Mouse (Mus musculus) thymus, postnatal 36 days (tissue): ENCODE results near the gene Prr3.
"Not testable (repeated sequence)": the region's sequence is repeated elsewhere in the genome, so short reads cannot be mapped to it uniquely, and the experiment has no call there.

Experiments used
- DNase-seq, 2 experiments: peaks; one replicate each; pipeline ENCODE4 v3.0.0; 2022; ENCODE audit warnings: mixed read lengths in 2 of 2

Gene Prr3

DNA sequence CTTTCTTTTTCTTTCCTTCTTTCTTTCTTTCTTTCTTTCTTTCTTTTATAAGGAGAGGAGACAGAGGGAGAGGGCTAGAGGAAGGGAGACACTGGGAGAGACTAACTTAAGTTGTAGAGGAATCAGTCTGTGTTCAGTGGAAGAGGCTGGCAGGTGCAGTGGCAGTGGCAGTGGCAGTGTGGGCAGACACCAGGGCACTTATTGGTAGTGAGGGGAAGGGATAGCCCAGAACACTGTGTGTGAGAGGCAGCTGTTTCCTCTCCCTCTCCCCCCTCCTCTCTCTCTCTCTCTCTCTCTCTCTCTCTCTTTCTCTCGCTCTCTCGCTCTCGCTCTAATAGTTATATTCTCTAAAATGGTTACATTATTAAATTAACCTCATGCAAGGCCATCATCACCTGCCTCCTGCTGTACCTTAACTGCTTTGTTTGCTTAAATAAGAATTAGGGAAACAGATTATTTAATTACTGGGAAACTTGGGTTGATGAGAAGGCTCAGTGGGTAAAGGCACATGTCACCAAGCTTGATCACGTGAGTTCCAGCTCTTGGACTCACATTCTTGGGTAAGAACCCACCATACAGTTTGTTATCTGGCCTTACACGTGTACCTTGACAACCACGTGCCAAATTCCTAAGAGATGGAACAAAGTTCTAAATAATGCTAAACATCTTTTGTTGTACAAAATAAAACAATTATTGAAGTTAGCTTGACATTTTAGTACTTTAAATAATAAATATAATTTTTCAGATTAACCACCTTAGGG lies 18.7 kb upstream of the Prr3 start:
- peak; percentile 32 to 57 for DNase-seq

DNA sequence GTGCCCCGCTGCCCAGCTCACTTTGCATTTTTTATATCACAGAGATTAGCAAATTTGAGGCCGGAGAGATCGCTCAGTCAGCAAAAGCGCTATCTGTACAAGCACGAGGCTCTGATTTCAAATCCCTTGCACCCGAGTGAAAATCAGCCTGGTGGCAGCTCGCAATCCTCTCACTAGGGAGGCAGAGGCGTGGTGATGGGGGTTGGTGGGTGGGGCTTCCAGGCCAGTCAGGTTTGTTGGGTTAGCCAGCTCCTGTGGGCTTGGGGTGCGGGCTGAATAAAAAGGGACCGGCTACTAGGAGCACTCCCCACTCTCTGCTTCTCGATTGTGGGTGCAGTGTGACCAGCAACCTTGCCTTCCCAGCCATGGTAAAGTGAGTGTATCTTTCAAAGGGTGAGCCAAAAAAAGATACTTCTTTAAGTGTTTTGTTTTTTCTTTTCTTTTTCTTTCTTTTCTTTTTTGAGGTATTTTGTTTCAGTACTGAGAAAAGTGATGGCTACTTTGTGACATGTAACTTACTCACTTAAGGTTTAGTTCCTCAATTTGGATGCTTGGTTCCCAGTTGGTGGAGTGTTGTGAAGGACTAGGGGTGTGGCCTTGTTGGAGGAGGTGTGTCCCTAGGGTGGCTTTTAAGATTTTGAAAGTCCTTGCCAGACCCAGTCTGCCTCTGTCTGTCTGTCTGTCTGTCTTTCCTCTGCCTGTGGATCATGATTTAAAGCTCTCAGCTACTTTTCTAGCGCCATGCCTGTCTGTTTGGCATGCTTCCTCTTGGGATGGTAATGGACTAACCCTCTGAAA lies 17.9 kb upstream of the Prr3 start:
- peak; percentile 57 to 68 for DNase-seq

GRCm38 (mm10) chr17:35996949-35997348 lies 16.9 kb upstream of the Prr3 start:
- DNase-seq = peak; percentile 94 to 98

- DNase-seq = no peak
Measured at GRCm38 (mm10) chr17:35994879-35995240, 14.8 kb upstream of the Prr3 start.

GRCm38 (mm10) chr17:35994175-35994878 lies 14.3 kb upstream of the Prr3 start:
- peak; percentile 75 to 79 for DNase-seq

DNA sequence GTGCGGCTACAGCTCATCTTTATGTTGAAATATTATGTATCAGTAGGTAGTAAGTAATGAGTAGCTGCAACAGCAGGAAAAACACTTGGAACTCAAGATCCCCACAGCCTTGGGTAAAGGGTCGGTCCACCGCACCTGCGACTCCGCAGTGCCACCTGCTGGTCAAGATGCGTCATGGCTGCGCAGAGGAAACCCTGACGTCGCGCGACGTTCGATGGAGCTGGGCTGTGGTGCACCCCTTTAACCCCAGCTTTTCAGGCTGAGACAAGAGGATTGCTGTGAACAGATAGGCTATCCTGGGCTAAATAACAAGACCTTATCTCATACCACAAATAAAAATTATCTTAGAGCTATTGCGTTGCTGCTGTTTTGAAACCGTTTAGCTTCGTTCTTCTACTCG lies 13.6 kb upstream of the Prr3 start:
- DNase-seq = peak; percentile 78 to 79

DNA sequence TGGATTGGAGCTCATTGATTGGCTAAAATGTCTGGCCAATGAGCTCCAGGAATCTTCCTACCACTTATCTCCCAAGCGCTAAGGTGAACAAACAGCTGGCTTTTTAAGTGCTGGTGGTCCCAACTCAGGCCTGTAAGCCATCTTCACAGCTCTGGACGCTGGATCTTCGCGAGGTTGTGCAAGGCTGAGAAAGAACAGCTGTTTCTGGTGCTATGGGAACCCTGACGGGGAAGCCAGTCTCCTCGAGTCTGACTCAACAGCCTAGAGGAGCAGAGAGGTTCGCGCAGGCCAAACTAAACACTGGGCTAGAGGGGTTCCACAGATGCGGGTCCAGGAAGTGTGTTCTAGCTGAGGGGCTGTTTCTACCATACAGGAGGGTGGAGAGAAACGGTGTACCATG lies 11.7 kb upstream of the Prr3 start:
- DNase-seq = no peak

DNA sequence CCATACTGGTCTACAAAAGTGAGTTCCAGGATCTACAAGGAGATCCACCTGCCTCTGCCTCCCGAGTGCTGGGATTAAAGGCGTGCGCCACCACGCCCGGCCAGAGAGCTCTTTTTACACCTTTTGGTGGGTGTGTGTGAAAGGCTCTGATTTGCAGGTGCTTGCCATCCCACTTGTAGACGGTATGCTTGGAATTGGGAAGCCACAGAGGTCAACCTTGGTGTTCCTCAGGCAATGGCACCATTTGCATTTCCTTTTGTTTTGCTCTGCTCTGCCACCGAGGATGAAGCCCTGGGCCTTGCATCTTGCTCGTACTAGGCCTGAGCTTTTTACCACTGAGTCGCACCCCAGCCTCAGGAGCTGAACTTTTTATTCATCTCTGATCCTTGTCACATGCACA lies 1.7 kb upstream of the Prr3 start:
- DNase-seq = no peak

DNA sequence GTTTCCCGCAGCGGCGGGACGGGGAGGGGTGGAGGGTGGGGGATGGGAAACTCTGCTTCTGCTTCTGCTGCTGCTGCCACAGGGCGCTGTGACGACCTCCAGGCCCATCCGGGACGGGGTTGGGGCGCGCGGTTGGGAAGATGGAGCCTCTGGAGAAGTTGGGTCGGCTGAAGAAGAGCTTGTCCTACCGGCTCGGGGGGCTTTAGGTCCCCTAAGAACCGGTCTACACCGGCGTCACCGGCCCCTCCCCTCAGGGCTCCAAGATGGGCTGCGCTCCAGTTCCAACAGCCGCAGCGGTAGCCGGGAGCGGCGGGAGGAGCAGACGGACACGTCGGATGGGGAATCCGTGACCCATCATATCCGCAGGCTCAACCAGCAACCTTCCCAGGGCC lies 323 bp upstream of the Prr3 start:
- no peak for DNase-seq

- peak; percentile 78 to 81 for DNase-seq
Measured at GRCm38 (mm10) chr17:35978811-35979400, 1.1 kb downstream of the Prr3 start.

GRCm38 (mm10) chr17:35972131-35972530 lies 7.9 kb downstream of the Prr3 start:
- DNase-seq = no peak

- peak; percentile 98 to 99 for DNase-seq
Measured at GRCm38 (mm10) chr17:35969418-35970389, 10.3 kb downstream of the Prr3 start, which contains the start of gene Abcf1. TSS of gene Abcf1 (minus strand) at chr17:35969761.

- no peak for DNase-seq
Measured at GRCm38 (mm10) chr17:35967621-35968020, 12.4 kb downstream of the Prr3 start.

- DNase-seq = no peak
Measured at GRCm38 (mm10) chr17:35963279-35963678, 16.8 kb downstream of the Prr3 start.

DNA sequence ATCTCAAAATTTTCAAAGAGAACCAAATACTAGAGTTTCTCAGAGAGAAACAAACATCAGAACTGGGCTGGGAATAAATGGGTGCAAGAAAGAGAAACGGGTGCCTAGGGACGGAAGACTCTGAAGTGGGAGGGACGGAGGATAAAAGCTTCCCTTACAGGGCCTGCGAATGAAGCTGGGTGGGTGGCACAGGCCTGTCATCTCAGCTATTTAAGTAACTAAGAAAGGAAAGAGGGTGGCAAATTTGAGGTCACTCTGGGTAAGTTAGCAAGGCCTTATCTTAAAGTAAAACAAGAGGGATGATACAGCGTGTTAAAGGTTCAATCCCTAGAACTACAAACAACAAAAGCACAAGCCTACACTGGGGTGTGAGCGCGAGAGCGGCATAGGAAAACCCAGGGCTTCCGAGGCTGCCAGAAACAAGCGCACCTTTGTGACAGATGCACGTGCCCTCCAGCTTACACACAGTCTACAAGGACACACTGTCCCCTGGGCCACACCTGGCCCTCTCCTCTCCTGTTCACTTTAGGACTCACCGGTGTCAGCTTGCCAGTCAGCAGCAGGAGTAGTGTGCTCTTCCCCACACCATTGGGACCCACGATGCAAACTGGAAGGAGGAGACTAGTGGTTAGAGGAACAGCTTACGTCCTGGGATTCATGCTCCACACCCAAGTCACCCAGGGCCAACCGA lies 21.4 kb downstream of the Prr3 start:
- no peak for DNase-seq

DNA sequence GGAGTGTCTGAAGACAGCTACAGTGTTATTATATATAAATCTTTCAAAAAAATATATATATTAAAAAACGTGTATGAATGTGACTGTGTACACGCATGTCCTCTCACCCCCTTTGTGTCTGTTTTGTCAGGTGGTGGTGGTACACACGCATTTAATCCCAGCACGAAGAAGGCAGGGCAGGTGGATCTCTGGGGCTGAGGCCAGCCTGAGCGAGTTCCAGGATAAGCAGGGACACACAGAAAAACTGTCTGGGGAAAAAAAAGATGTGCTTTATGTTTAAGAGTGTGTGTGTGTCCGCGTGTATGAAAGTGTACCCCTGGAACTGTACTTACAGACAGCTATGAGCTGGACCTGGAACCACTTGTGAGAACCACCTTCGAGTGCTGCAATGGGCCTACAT lies 25.4 kb downstream of the Prr3 start:
- no peak for DNase-seq

- DNase-seq = not testable (repeated sequence)
Measured at GRCm38 (mm10) chr17:35952559-35952958, 27.5 kb downstream of the Prr3 start.

DNA sequence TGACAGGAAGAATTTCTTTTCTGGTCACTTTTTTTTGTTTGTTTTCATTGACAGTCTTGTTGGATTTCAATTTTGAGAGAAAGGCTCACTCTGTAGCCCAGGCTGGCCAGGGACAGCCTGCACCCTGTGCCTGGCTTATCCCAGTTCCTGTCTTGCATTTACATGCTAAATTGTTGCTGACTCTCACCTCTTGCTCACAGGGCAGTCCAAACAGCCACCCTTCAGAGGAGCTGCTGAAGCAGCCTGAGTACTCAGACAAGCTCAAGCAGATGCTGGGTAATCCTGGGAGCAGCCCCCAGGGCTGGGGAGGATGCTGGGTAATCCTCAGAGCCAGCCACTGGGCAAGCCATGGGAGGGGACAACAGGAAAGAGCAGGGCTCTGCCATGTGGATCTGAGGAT lies 29.1 kb downstream of the Prr3 start:
- not testable (repeated sequence) for DNase-seq

GRCm38 (mm10) chr17:35939941-35940340 lies 40.1 kb downstream of the Prr3 start:
- DNase-seq = no peak

DNA sequence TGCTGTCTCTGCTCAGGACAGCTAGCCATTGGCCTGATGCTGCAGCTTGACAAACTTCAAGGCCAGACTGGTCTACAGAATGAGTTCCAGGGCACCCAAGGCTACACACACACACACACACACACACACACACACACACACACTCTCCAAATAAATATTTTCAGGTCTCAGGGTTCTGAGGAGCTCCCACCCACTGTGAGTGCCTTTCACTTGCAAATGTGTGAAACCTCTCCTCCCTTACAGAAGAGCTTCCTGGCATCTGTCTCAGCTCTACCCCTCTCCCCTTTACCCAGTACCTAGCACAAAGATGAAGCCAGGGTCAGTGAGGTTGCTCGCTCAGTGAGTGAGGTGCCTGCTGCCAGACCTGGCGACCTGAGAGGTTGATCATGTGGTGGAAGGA lies 40.9 kb downstream of the Prr3 start:
- no peak for DNase-seq

DNA sequence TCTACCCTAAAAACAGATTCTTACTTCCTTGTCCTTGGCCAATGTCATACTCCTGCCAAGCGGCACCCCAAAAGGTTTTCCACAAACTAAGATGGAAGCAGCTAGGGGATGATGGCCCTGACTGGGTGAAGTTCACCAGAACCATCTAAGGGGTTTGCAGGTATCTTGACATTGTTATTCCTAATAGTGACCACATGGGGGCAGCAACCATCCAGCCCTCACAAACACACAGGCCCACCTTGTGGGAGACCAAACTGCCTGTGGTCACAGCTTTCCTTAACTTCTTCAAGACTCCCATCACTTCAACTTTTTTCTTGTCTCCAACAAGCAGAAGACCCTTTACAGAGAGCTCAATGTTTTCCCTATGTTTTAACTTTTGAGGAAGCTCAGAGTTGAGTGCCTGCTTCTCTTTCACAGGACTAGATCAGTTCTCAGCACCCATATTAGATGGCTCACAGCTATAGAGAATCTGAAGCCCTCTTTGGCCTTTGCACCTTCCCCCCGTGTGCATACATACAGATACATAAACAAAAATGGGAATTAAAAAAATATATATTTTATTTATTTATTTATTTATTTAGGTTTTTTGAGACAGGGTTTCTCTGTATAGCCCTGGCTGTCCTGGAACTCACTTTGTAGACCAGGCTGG lies 42.2 kb downstream of the Prr3 start:
- DNase-seq = peak; percentile 36 to 54
